Mouse (Mus musculus) gastrocnemius, postnatal 10 days (tissue): ENCODE data around the gene Bloc1s5. TPM values are rescaled to one million over a fixed set of nuclear protein-coding genes. Genes with fewer than 3 reads are reported as not detected.
A peak's percentile ranks its signal among the peaks of the same experiment; 100 is the strongest.
"Not testable (repeated sequence)": the region's sequence is repeated elsewhere in the genome, so short reads cannot be mapped to it uniquely, and the experiment has no call there.

Experiments
- DNase-seq: peaks from one replicate; pipeline ENCODE4 v3.0.0; 2021; ENCODE audit warnings: mixed read lengths
- long read RNA-seq, 2 experiments: library from polyadenylated mRNA; stranded (forward); transcript quantifications; one replicate each; pipeline ENCODE4 v2.0.0; 2021
- total RNA-seq, 2 experiments: library from RNA; stranded (reverse); gene quantifications; 2 replicates each; pipeline ENCODE4 v1.2.3; 2021

The Bloc1s5 gene
- total RNA-seq = 1 to 10 TPM; 6.9 to 7.4 TPM
- long read RNA-seq, experiment 1, full-length matches to known transcripts = 13 of 15 reads
- long read RNA-seq, experiment 1, partial matches to known transcripts = 1 of 15 reads
- long read RNA-seq, experiment 1, other reads (novel, unspliced or antisense) = 1 of 15 reads
- long read RNA-seq, experiment 2, full-length matches to known transcripts = 17 of 18 reads
- long read RNA-seq, experiment 2, partial matches to known transcripts = 0 of 18 reads
- long read RNA-seq, experiment 2, other reads (novel, unspliced or antisense) = 1 of 18 reads

GRCm38 (mm10) chr13:38634800-38635269 is at the start of gene Bloc1s5:
Bloc1s5 (minus strand) TSS chr13:38635109.
- peak; percentile 96 for DNase-seq

- DNase-seq = no peak
Measured at GRCm38 (mm10) chr13:38672336-38672735, 37.4 kb upstream of the Bloc1s5 start.

GRCm38 (mm10) chr13:38671451-38671850 is 36.5 kb upstream of the Bloc1s5 start:
- DNase-seq = not testable (repeated sequence)

- no peak for DNase-seq
Measured at GRCm38 (mm10) chr13:38670051-38670450, 35.1 kb upstream of the Bloc1s5 start.

GRCm38 (mm10) chr13:38668514-38668913 is 33.6 kb upstream of the Bloc1s5 start:
- DNase-seq = peak; percentile 15

- no peak for DNase-seq
Measured at GRCm38 (mm10) chr13:38664753-38665152, 29.8 kb upstream of the Bloc1s5 start.

- DNase-seq = no peak
Measured at GRCm38 (mm10) chr13:38659524-38660136, 24.7 kb upstream of the Bloc1s5 start.

- peak; percentile 93 for DNase-seq
Measured at GRCm38 (mm10) chr13:38658528-38659280, 23.8 kb upstream of the Bloc1s5 start, which contains the start of gene Eef1e1. Eef1e1 (minus strand) TSS chr13:38659058.

GRCm38 (mm10) chr13:38657865-38658264 is 23.0 kb upstream of the Bloc1s5 start:
- DNase-seq = no peak

- no peak for DNase-seq
Measured at GRCm38 (mm10) chr13:38650292-38650691, 15.4 kb upstream of the Bloc1s5 start.

- no peak for DNase-seq
Measured at GRCm38 (mm10) chr13:38649069-38649468, 14.2 kb upstream of the Bloc1s5 start.

GRCm38 (mm10) chr13:38641414-38641813 is 6.5 kb upstream of the Bloc1s5 start:
- DNase-seq = no peak

- no peak for DNase-seq
Measured at GRCm38 (mm10) chr13:38640961-38641360, 6.1 kb upstream of the Bloc1s5 start.

- DNase-seq = no peak
Measured at GRCm38 (mm10) chr13:38638694-38639093, 3.8 kb upstream of the Bloc1s5 start.

- no peak for DNase-seq
Measured at GRCm38 (mm10) chr13:38634256-38634799, 581 bp downstream of the Bloc1s5 start.

GRCm38 (mm10) chr13:38633287-38634000 is 1.5 kb downstream of the Bloc1s5 start:
- no peak for DNase-seq

GRCm38 (mm10) chr13:38632556-38632955 is 2.4 kb downstream of the Bloc1s5 start:
- DNase-seq = no peak

GRCm38 (mm10) chr13:38626229-38626525 is 8.7 kb downstream of the Bloc1s5 start:
- no peak for DNase-seq

- no peak for DNase-seq
Measured at GRCm38 (mm10) chr13:38625492-38626228, 9.2 kb downstream of the Bloc1s5 start.

GRCm38 (mm10) chr13:38624292-38624902 is 10.5 kb downstream of the Bloc1s5 start:
- no peak for DNase-seq

- no peak for DNase-seq
Measured at GRCm38 (mm10) chr13:38623296-38623695, 11.6 kb downstream of the Bloc1s5 start.
